Comparison of ENCODE assay signal across 17 mouse cellular contexts in genomic region chr10:90859665-90860523, GRCm38 (mm10).
DNase-seq lines count a peak whose midpoint lies in the region; ATAC-seq and TF ChIP-seq lines count a peak whose summit lies in the region.
"Had no signal": no experiment of that assay in that cellular context is flagged by ENCODE, and none has a peak within 500 bp of the region (broad histone marks: within the 10 kb centered on the region; RNA-seq: fewer than 3 reads in every experiment).

No protein-coding gene starts in this region.

- H3K36me3 ChIP-seq in hindbrain, embryonic 13.5 days: no peaks in the 10 kb centered on the region
- no peaks in the 10 kb centered on the region for H3K36me3 ChIP-seq in thymus, adult 2 months (ENCODE audit: control insufficient read depth, insufficient read depth, low read length)
- H3K36me3 ChIP-seq: intestine, embryonic 15.5 days had no signal

- DNase-seq in brain, adult 2 months (ENCODE audit: low read depth, low spot score): peak; percentile 90
- DNase-seq in frontal cortex, postnatal 36 days (ENCODE audit: low spot score in 2 of 2): peak; percentile 83 to 85
- DNase-seq in layer of hippocampus, postnatal 25 days (ENCODE audit: extremely low spot score in 1 of 2, low spot score in 1 of 2): peak; percentile 64
- no peak for DNase-seq in adipocyte (ENCODE audit: low spot score)
- no peak for DNase-seq in thymus, adult 2 months
- DNase-seq: cerebellum, postnatal 25 days; heart, adult 18-20 months; heart, postnatal 14 days; kidney, postnatal 10 days; liver; lung, embryonic 14.5 days; spleen, adult 18-20 months had no signal

- H3K4me2 ChIP-seq in hindbrain, embryonic 13.5 days: no peak overlapping the region
- H3K4me2 ChIP-seq: intestine, embryonic 15.5 days; lung, embryonic 14.5 days had no signal

- ATAC-seq in megakaryocyte, adult 5-6 weeks (ENCODE audit: poor library complexity, severe bottlenecking): no peak
- ATAC-seq in hindbrain, embryonic 13.5 days (ENCODE audit: low FRiP score): no peak
- ATAC-seq: forebrain, embryonic 14.5 days; intestine, embryonic 15.5 days had no signal

- TF ChIP-seq POLR2A in olfactory bulb, adult 2 months (IDR thresholded peaks at IDR 0.05; ENCODE audit: insufficient read depth, low read depth, low read length): no peak
- no peak for TF ChIP-seq POLR2A in thymus, adult 2 months (IDR thresholded peaks at IDR 0.05; ENCODE audit: control insufficient read depth, extremely low read depth, insufficient read depth, low read length, poor library complexity)

- H3K9me3 ChIP-seq in hindbrain, embryonic 13.5 days: no peaks in the 10 kb centered on the region
- H3K9me3 ChIP-seq: intestine, embryonic 15.5 days had no signal

- 55% methylated on average over 19 of the region's 19 CpGs for WGBS in olfactory bulb, adult 2 months
- WGBS in hindbrain, embryonic 13.5 days: 85% methylated on average over 19 of the region's 19 CpGs
- 60% methylated on average over 19 of the region's 19 CpGs for whole genome bisulfite sequencing in thymus, adult 2 months

- H3K9ac ChIP-seq in hindbrain, embryonic 13.5 days: no peak overlapping the region
- H3K9ac ChIP-seq: intestine, embryonic 15.5 days; lung, embryonic 14.5 days had no signal

- peak overlapping the region; percentile 16 for H3K27ac ChIP-seq in olfactory bulb, adult 2 months (ENCODE audit: insufficient read depth, low read depth, low read length)
- H3K27ac ChIP-seq in hindbrain, embryonic 13.5 days: no peak overlapping the region
- H3K27ac ChIP-seq in thymus, adult 2 months (ENCODE audit: control insufficient read depth, insufficient read depth, low read length): no peak overlapping the region
- H3K27ac ChIP-seq: intestine, embryonic 15.5 days had no signal

- H3K4me3 ChIP-seq in olfactory bulb, adult 2 months (ENCODE audit: insufficient read depth, low read depth, low read length): no peak overlapping the region
- no peak overlapping the region for H3K4me3 ChIP-seq in hindbrain, embryonic 13.5 days
- H3K4me3 ChIP-seq in thymus, adult 2 months (ENCODE audit: control insufficient read depth, insufficient read depth, low read length): no peak overlapping the region
- H3K4me3 ChIP-seq: intestine, embryonic 15.5 days had no signal

- H3K4me1 ChIP-seq in olfactory bulb, adult 2 months (ENCODE audit: control insufficient read depth, insufficient read depth, low read length): peaks cover 29% of the 10 kb centered on the region
- H3K4me1 ChIP-seq in hindbrain, embryonic 13.5 days (replicated peaks): peaks cover 9% of the 10 kb centered on the region
- H3K4me1 ChIP-seq in thymus, adult 2 months (replicated peaks; ENCODE audit: control insufficient read depth, insufficient read depth, low read length): no peaks in the 10 kb centered on the region
- H3K4me1 ChIP-seq: intestine, embryonic 15.5 days had no signal

- H3K27me3 ChIP-seq in hindbrain, embryonic 13.5 days: no peaks in the 10 kb centered on the region
- H3K27me3 ChIP-seq in thymus, adult 2 months (ENCODE audit: control insufficient read depth, insufficient read depth, low read length): no peaks in the 10 kb centered on the region
- H3K27me3 ChIP-seq: intestine, embryonic 15.5 days had no signal

- no peak for TF ChIP-seq CTCF in olfactory bulb, adult 2 months (IDR thresholded peaks at IDR 0.05; ENCODE audit: insufficient read depth, low read depth, low read length)
- TF ChIP-seq CTCF in thymus, adult 2 months (IDR thresholded peaks at IDR 0.05; ENCODE audit: borderline replicate concordance, control insufficient read depth, extremely low read depth, insufficient read depth, low read length, poor library complexity): no peak

Comparison
In these comparisons a context has a peak if more than half of its experiments do, and no peak if none do; other contexts are left out.
1. DNase-seq: peak in brain, adult 2 months (single experiment), frontal cortex, postnatal 36 days (2 of 2) and layer of hippocampus, postnatal 25 days (2 of 2); none in adipocyte (single experiment) and thymus, adult 2 months (single experiment).